Mouse (Mus musculus) kidney, postnatal 4 days (tissue): ENCODE measurements around the gene Sp9.

Source experiments
- DNase-seq, 2 experiments: peaks; one replicate each; pipeline ENCODE4 v3.0.0; 2021; ENCODE audit warnings: mixed read lengths in 2 of 2

The Sp9 gene

DNA sequence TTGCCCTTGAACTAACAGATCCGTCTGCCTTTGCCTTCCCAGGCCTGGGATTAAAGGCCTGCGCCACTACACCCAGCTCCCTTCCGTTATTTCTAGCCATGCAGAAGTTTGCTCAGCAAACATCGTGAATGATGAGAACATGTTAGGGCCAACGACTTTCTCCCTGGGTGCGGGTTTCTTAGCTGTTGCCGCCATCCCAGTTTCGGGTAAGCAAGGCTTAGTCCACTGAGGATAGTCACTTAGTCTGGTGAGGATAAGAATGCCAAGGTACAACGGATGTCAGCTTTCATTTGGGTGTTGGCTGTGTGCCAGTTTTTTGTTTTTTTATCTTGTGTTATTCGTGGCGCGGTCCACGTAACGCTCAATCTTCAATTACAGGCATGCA is 41.4 kb downstream of the Sp9 start:
- DNase-seq, result peak; percentile 36 to 57

DNA sequence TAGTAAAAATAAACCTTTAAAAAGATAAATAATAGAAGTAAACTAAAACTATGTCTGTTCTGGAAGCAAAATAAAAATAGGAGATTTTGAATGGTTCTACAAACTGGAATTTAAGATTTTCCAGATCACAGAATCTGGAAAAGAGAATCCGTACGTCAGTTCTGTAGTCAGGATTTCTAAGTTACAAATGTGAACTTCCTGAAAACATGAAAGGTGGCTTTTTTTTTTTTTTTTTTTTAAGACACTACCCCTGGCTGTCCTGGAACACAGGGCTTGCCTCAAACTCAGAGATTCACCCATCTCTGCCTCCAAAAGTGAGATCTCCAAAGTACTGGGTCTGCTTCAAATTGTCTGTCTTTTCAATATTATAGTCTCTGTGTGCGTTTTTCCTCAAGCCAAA is 42.6 kb downstream of the Sp9 start:
- no peak for DNase-seq

DNA sequence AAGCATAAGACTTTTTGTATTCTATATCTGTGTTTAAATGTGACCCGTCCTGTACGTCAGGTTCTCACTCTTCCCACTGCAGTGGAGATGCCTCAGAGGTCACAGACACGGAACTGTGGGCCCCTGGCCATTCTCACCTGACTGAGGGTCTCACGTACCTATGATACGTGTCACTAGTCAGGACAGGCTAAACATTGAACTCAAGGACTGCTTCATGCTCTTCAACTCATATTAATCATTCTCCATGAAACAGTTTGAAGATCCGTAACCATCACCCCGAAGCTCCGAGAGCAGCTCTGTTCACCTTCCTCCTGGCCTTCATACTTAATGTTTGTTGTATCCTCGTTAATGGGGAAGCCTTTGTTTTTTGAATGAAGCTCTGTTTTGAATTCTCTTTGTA is 45.7 kb downstream of the Sp9 start:
- no peak for DNase-seq

DNA sequence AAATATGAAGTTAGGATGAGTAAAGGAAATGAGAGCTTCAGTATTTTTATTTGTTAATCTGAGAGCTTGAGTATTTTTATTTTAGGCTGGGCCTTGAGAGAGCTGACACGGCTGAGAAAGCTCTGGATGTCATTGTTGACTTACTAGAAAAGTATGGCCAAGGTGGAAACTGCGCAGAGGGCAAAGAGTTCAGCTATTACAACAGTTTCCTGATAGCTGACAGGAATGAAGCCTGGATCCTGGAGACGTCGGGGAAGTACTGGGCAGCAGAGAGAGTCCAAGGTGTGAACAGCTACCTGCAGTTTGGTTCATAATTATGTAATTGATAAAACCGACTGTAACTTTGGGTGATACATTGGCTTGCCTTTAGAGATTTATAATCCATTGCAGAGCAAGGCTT is 47.5 kb downstream of the Sp9 start:
- DNase-seq, result no peak

GRCm38 (mm10) chr2:73322991-73323390 is 51.3 kb downstream of the Sp9 start:
- no peak for DNase-seq

DNA sequence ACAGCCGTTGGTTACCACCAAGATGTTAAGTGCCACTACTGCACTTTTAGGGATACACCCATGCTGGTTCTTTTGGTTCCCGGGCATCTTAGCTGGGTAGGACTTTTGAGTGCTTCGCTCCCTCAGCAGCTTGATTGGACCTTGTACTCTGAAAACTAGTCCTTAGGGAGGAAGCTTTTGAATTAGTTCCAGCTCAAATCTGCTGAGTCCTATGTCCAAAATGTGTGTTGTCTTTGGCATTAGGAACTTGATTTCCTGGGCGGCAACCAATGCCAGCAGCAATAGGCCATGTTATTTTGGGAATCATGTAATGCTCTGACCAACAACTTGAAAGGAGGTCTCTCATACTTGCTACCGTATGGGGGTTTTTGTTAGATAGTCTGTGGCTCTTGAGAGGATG is 54.1 kb downstream of the Sp9 start:
- DNase-seq, result no peak
